Mouse (Mus musculus) intestine, embryonic 14.5 days (tissue): ENCODE data around the gene Naip6. TPM values are rescaled to one million over a fixed set of nuclear protein-coding genes. Genes with fewer than 3 reads are reported as not detected.

ENCODE experiments used
- polyA plus RNA-seq: library from polyadenylated mRNA; unstranded; fragments of >200 nt; fragmentation: Nextera tagmentation; extraction: Ambion mirVana; gene quantifications from 2 replicates; pipeline ENCODE4 v1.2.1, GENCODE M21; 2014

The Naip6 gene
- polyA plus RNA-seq, 1 experiment from 2014 or later, result 5.3 TPM

Other genes with a start within 250 kb of the Naip6 start
- 24.9 and 28.5 TPM in 2 replicates for gene Bdp1, start 213.6 kb downstream of the Naip6 start, polyA plus RNA-seq
- gene Serf1, start 209.7 kb downstream of the Naip6 start, polyA plus RNA-seq, result 169 and 181 TPM in 2 replicates
- 68.3 and 69.3 TPM in 2 replicates for gene Smn1, start 192.8 kb downstream of the Naip6 start, polyA plus RNA-seq
- gene Naip2, start 115.6 kb downstream of the Naip6 start, polyA plus RNA-seq, result 5.9 and 6.0 TPM in 2 replicates
- 5.4 and 5.6 TPM in 2 replicates for gene Naip5, start 71.4 kb downstream of the Naip6 start, polyA plus RNA-seq
- 0.89 and 1.3 TPM in 2 replicates for gene Naip1, start 135.2 kb upstream of the Naip6 start, polyA plus RNA-seq
- gene Gtf2h2, start 174.9 kb upstream of the Naip6 start, polyA plus RNA-seq, result 81.6 and 96.4 TPM in 2 replicates
- gene Ocln, start 235.0 kb upstream of the Naip6 start, polyA plus RNA-seq, result 71.7 and 74.6 TPM in 2 replicates